Mouse (Mus musculus): Measurements from ENCODE around the gene Plxdc1.

The Plxdc1 gene

GRCm38 (mm10) chr11:97985727-97986677, at the start of gene Plxdc1:
Gene Plxdc1, minus strand, starts transcription at chr11:97986444.
- DNase-seq (ENCODE audit: low spot score): no peak

- no peak for DNase-seq (ENCODE audit: low spot score)
These were observed 49.7 kb upstream of the Plxdc1 start for GRCm38 (mm10) chr11:98035977-98036377.

- no peak for DNase-seq (ENCODE audit: low spot score)
These were observed 48.6 kb upstream of the Plxdc1 start for GRCm38 (mm10) chr11:98034840-98035239.

- no peak for DNase-seq (ENCODE audit: low spot score)
These were observed 47.8 kb upstream of the Plxdc1 start for GRCm38 (mm10) chr11:98034061-98034460.

- DNase-seq (ENCODE audit: low spot score): peak; percentile 64
These were observed 45.2 kb upstream of the Plxdc1 start for GRCm38 (mm10) chr11:98031443-98031770.

- DNase-seq (ENCODE audit: low spot score): no peak
These were observed 44.6 kb upstream of the Plxdc1 start for GRCm38 (mm10) chr11:98030701-98031442.

- no peak for DNase-seq (ENCODE audit: low spot score)
These were observed 41.5 kb upstream of the Plxdc1 start for GRCm38 (mm10) chr11:98027785-98028184.

- peak; percentile 63 for DNase-seq (ENCODE audit: low spot score)
These were observed 41.0 kb upstream of the Plxdc1 start for GRCm38 (mm10) chr11:98027297-98027688.

- peak; percentile 86 for DNase-seq (ENCODE audit: low spot score)
These were observed 40.5 kb upstream of the Plxdc1 start, which contains the start of gene Rpl19 for GRCm38 (mm10) chr11:98026570-98027296. Gene Rpl19, plus strand, starts transcription at chr11:98026710.

- DNase-seq (ENCODE audit: low spot score): no peak
These were observed 40.0 kb upstream of the Plxdc1 start for GRCm38 (mm10) chr11:98026248-98026569.

GRCm38 (mm10) chr11:98024516-98024915, 38.3 kb upstream of the Plxdc1 start:
- DNase-seq (ENCODE audit: low spot score): no peak

- DNase-seq (ENCODE audit: low spot score): peak; percentile 24
These were observed 36.5 kb upstream of the Plxdc1 start, which contains the start of gene Cacnb1 for GRCm38 (mm10) chr11:98022555-98023371. Gene Cacnb1, minus strand, starts transcription at chr11:98023034.

- DNase-seq (ENCODE audit: low spot score): no peak
These were observed 36.0 kb upstream of the Plxdc1 start for GRCm38 (mm10) chr11:98022253-98022554.

GRCm38 (mm10) chr11:98021565-98022252, 35.5 kb upstream of the Plxdc1 start:
- DNase-seq (ENCODE audit: low spot score): no peak

- no peak for DNase-seq (ENCODE audit: low spot score)
These were observed 34.9 kb upstream of the Plxdc1 start for GRCm38 (mm10) chr11:98021118-98021517.

GRCm38 (mm10) chr11:98020710-98021109, 34.5 kb upstream of the Plxdc1 start:
- no peak for DNase-seq (ENCODE audit: low spot score)

GRCm38 (mm10) chr11:98019883-98020610, 33.8 kb upstream of the Plxdc1 start:
- DNase-seq (ENCODE audit: low spot score): peak; percentile 38

GRCm38 (mm10) chr11:98018858-98019641, 32.8 kb upstream of the Plxdc1 start:
- DNase-seq (ENCODE audit: low spot score): peak; percentile 74

GRCm38 (mm10) chr11:98018222-98018621, 32.0 kb upstream of the Plxdc1 start:
- DNase-seq (ENCODE audit: low spot score): no peak

GRCm38 (mm10) chr11:98016824-98017223, 30.6 kb upstream of the Plxdc1 start:
- DNase-seq (ENCODE audit: low spot score): no peak

Data from T-cell, adult 2 months (primary cell).